18 mouse cellular contexts compared by ENCODE assay signal in genomic region chr11:85961498-85961897, GRCm38 (mm10).
"Had no signal": no experiment of that assay in that cellular context is flagged by ENCODE, and none has a peak within 500 bp of the region (broad histone marks: within the 10 kb centered on the region; RNA-seq: fewer than 3 reads in every experiment).

No protein-coding gene starts in this region.

- H3K4me2 ChIP-seq: limb, embryonic 15.5 days; liver, embryonic 11.5 days; lung, embryonic 14.5 days; midbrain, embryonic 11.5 days had no signal

- H3K36me3 ChIP-seq: limb, embryonic 15.5 days had no signal

- H3K27ac ChIP-seq: layer of hippocampus, adult 2 months; limb, embryonic 15.5 days; liver, embryonic 14.5 days; macrophage had no signal

- H3K9ac ChIP-seq: limb, embryonic 15.5 days; liver, embryonic 14.5 days; liver, postnatal 0 days; lung, embryonic 14.5 days had no signal

- DNase-seq: kidney, adult 18-20 months; kidney, adult 9 months; kidney, postnatal 10 days; layer of hippocampus, adult 9-11 months; liver, postnatal 0 days; lung, embryonic 14.5 days; midbrain, embryonic 14.5 days; thymus, adult 18-20 months; thymus, postnatal 36 days had no signal

- H3K9me3 ChIP-seq: limb, embryonic 15.5 days; megakaryocyte, embryonic 14.5 days had no signal

- ATAC-seq: intestine, embryonic 16.5 days; liver, postnatal 0 days; lung, postnatal 0 days had no signal

- H3K4me3 ChIP-seq: layer of hippocampus, adult 2 months; limb, embryonic 15.5 days; megakaryocyte, embryonic 14.5 days had no signal

- H3K27me3 ChIP-seq: limb, embryonic 15.5 days had no signal
